Mouse (Mus musculus): Measurements from ENCODE around the gene Tcp11l2.

GRCm38 (mm10) chr10:84571052-84571639, 5.3 kb upstream of the Tcp11l2 start:
- TF ChIP-seq CTCF (IDR thresholded peaks at IDR 0.05; ENCODE audit: low read depth): no peak
- no peak for TF ChIP-seq EP300 (IDR thresholded peaks at IDR 0.05; ENCODE audit: low read depth)

All from heart, postnatal 0 days (tissue).